Mouse (Mus musculus) lung, embryonic 14.5 days (tissue): ENCODE measurements around the gene Ppa2. TPM values are rescaled to one million over a fixed set of nuclear protein-coding genes. Genes with fewer than 3 reads are reported as not detected.

ENCODE experiments used
- ATAC-seq: fragments of 200-750 bp; cut with Nextera tagmentation; 2 replicates; pipeline ENCODE4 v1.8.0; 2017; ENCODE audit warnings: mild to moderate bottlenecking, moderate TSS enrichment, moderate library complexity; ENCODE audit not compliant: insufficient read depth
- DNase-seq: peaks from one replicate; pipeline ENCODE4 v3.0.0-alpha.2; 2015
- H3K27ac ChIP-seq: fragments of 300-500 bp; sonication (generic); 2 replicates; pipeline ENCODE4 v1.5.1; 2014; ENCODE audit warnings: low read depth, mild to moderate bottlenecking, moderate library complexity
- H3K27me3 ChIP-seq: fragments of 300-500 bp; sonication (generic); 2 replicates; pipeline ENCODE4 v1.6.1; 2014; ENCODE audit warnings: low read length, control low read depth; ENCODE audit not compliant: insufficient read depth
- H3K36me3 ChIP-seq: fragments of 300-500 bp; sonication (generic); 2 replicates; pipeline ENCODE4 v1.6.1; 2014; ENCODE audit warnings: control low read depth; ENCODE audit not compliant: insufficient read depth
- H3K4me1 ChIP-seq: fragments of 300-500 bp; sonication (generic); 2 replicates; pipeline ENCODE4 v1.6.1; 2014; ENCODE audit warnings: antibody characterized with exemption, control low read depth; ENCODE audit not compliant: insufficient read depth
- H3K4me2 ChIP-seq: fragments of 300-500 bp; sonication (generic); 2 replicates; pipeline ENCODE4 v1.6.1; 2014; ENCODE audit warnings: mild to moderate bottlenecking
- H3K4me3 ChIP-seq: fragments of 300-500 bp; sonication (generic); 2 replicates; pipeline ENCODE4 v1.5.1; 2014; ENCODE audit warnings: low read depth, low read length
- H3K9ac ChIP-seq: fragments of 300-500 bp; sonication (generic); 2 replicates; pipeline ENCODE4 v1.6.1; 2014
- H3K9me3 ChIP-seq: fragments of 300-500 bp; sonication (generic); 2 replicates; pipeline ENCODE4 v1.6.1; 2016; ENCODE audit warnings: low read depth, low read length, control low read depth
- CTCF ChIP-seq: IDR thresholded peaks from 2 replicates; pipeline ENCODE4 v1.5.1; 2016; ENCODE audit warnings: antibody characterized with exemption, low read depth
- WGBS: fragments of 180-500 bp; shearing (Covaris S2); extraction: QIAGEN DNeasy Blood & Tissue Kit; methylation state at CpG from one replicate; pipeline ENCODE4 v1.1.7; 2014; 5-methylcytosine and 5-hydroxymethylcytosine counted together
- polyA plus RNA-seq: library from polyadenylated mRNA; unstranded; fragments of >200 nt; fragmentation: Nextera tagmentation; extraction: Ambion mirVana; gene quantifications from 2 replicates; pipeline ENCODE4 v1.2.1, GENCODE M21; 2014

Ppa2 gene
- 109 TPM in 2 replicates for polyA plus RNA-seq

DNA sequence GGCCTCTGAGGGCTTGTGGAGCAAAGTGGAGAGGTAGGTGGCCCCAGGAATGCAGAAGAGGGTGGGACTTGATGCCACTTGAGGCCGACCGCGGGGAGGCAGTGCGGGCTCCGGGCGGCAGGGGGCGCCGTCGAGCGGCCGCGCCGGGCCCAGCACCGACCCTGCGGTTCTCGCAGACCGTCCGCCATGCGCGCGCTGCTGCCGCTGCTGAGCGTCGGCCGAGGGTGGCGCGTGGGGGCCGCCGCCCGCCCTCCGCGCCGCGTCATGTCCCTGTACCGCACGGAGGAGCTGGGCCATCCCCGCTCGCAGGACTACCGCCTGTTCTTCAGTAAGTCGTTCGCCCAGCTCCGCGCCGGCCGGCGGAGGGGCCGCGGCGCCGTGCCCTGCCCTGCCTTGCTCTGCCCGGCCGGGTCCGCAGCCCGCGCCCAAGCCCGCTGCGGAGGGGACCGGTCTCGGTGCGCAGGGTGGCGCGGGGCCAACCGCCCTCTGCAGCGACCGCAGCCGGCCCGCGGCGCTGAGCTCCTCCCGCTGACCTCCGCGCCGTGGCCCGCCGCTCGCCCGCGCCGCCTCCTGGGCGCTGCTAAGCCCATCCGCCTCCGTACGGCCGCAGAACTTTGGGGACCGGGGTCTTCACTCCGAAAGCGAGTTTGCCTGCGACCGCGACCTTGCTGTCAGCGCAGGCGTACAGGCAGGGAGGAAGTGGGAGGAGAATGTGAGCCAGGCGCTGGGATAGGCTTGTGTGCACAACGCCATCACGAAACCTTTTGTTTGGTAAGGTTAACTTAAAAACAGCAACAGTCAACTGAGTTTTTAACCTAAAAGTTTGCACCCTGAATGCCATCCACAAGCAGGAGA lies at the start of gene Ppa2:
Ppa2 (plus strand) TSS at position 157 of the 855 bp plus-strand sequence.
- no peaks in the 10 kb centered on the region for H3K36me3 ChIP-seq
- peak; percentile 54 for TF ChIP-seq CTCF
- H3K27me3 ChIP-seq = no peaks in the 10 kb centered on the region
- 0 out of 2 replicates have a peak, but pooled peaks cover 4% of the 10 kb centered on the region for H3K9me3 ChIP-seq
- H3K4me3 ChIP-seq = peak within 1 kb of the TSS; percentile 74
- peak within 1 kb of the TSS; percentile 92 for H3K9ac ChIP-seq
- ATAC-seq (peak; percentile 95), DNase-seq (peak; percentile 92)
- no peaks in the 10 kb centered on the region for H3K4me1 ChIP-seq
- under 1% methylated on average over 74 of the region's 95 CpGs for WGBS
- H3K27ac ChIP-seq = peak within 1 kb of the TSS; percentile 98
- peak within 1 kb of the TSS; percentile 72 for H3K4me2 ChIP-seq

DNA sequence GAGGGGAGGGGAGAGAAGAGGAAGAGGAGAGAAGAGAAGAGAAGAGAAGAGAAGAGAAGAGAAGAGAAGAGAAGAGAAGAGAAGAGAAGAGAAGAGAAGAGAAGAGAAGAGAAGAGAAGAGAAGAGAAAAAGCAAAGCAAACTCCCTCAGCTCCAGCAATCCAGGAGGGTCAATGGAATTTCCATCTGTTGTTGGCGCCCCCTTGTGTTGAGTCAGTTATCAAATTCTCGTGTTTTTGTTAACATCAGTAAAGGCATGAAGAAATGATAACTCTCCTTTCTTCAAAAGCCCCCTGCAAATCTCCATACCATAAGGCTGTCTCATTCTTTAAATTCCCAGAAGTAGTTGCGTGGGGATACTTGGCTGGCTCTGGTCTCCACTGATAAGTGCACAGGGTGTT lies 38.0 kb upstream of the Ppa2 start:
- ATAC-seq (no peak), DNase-seq (peak; percentile 91)
- no peaks in the 10 kb centered on the region for H3K27me3 ChIP-seq
- no peak overlapping the region for H3K4me2 ChIP-seq
- TF ChIP-seq CTCF = peak; percentile 71
- no peaks in the 10 kb centered on the region for H3K36me3 ChIP-seq
- no peak overlapping the region for H3K9ac ChIP-seq
- 14% methylated on average over 3 of the region's 3 CpGs for WGBS
- H3K4me1 ChIP-seq = no peaks in the 10 kb centered on the region
- H3K27ac ChIP-seq = no peak overlapping the region
- H3K4me3 ChIP-seq = no peak overlapping the region
- H3K9me3 ChIP-seq = no peaks in the 10 kb centered on the region

GRCm38 (mm10) chr3:133284587-133284986 lies 25.3 kb upstream of the Ppa2 start:
- Histone ChIP-seq H3K9ac (no peak overlapping the region), H3K4me2 (no peak overlapping the region), H3K9me3 (no peaks in the 10 kb centered on the region), H3K4me3 (no peak overlapping the region), H3K4me1 (no peaks in the 10 kb centered on the region), H3K27ac (no peak overlapping the region), H3K27me3 (no peaks in the 10 kb centered on the region), H3K36me3 (no peaks in the 10 kb centered on the region)
- no peak for TF ChIP-seq CTCF
- WGBS = 53% methylated on average over 5 of the region's 5 CpGs
- DNase-seq = no peak
- no peak for ATAC-seq

GRCm38 (mm10) chr3:133288795-133289194 lies 21.1 kb upstream of the Ppa2 start:
- H3K4me3 ChIP-seq = no peak overlapping the region
- H3K27ac ChIP-seq = no peak overlapping the region
- 78% methylated on average over 2 of the region's 2 CpGs for WGBS
- H3K9ac ChIP-seq = no peak overlapping the region
- no peaks in the 10 kb centered on the region for H3K9me3 ChIP-seq
- DNase-seq (no peak), ATAC-seq (no peak)
- H3K4me1 ChIP-seq = no peaks in the 10 kb centered on the region
- no peak for TF ChIP-seq CTCF
- H3K27me3 ChIP-seq = no peaks in the 10 kb centered on the region
- no peaks in the 10 kb centered on the region for H3K36me3 ChIP-seq
- H3K4me2 ChIP-seq = no peak overlapping the region

- H3K9me3 ChIP-seq = peaks cover 4% of the 10 kb centered on the region; the same call in 1 of the 2 replicates
- no peak overlapping the region for H3K4me2 ChIP-seq
- DNase-seq (no peak), ATAC-seq (no peak)
- H3K27me3 ChIP-seq = no peaks in the 10 kb centered on the region
- H3K4me3 ChIP-seq = no peak overlapping the region
- H3K27ac ChIP-seq = no peak overlapping the region
- no peaks in the 10 kb centered on the region for H3K36me3 ChIP-seq
- no peaks in the 10 kb centered on the region for H3K4me1 ChIP-seq
- no peak for TF ChIP-seq CTCF
- 78% methylated on average over 3 of the region's 3 CpGs for WGBS
- H3K9ac ChIP-seq = no peak overlapping the region
These were observed 5.6 kb upstream of the Ppa2 start for GRCm38 (mm10) chr3:133304328-133304727.

- Histone ChIP-seq H3K36me3 (no peaks in the 10 kb centered on the region), H3K4me2 (no peak overlapping the region), H3K4me1 (no peaks in the 10 kb centered on the region), H3K4me3 (no peak overlapping the region), H3K27me3 (no peaks in the 10 kb centered on the region), H3K27ac (no peak overlapping the region), H3K9ac (no peak overlapping the region), H3K9me3 (0 out of 2 replicates have a peak, but pooled peaks cover 4% of the 10 kb centered on the region)
- TF ChIP-seq CTCF = no peak
- ATAC-seq = no peak
- DNase-seq = no peak
- 93% methylated on average over 3 of the region's 3 CpGs for WGBS
These were observed 1.5 kb upstream of the Ppa2 start for GRCm38 (mm10) chr3:133308361-133308760.

DNA sequence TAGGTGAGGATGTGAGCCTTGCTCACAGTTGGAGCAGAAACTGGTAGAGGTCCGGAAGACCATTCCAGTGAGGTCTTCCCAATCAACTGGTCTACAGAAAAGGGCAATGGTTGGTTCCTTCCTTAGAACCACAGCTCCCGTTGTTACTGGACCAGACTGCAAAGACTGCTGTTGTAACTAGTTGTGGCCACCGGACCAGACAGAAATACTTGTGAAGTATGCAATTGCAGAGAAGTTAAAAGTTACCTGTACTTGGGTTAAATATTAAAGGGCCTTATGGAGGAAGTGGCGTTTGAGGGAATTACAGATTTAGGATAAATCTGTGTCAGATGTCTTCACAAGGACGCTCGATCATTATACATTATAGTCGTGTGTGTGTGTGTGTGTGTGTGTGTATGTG lies 551 bp upstream of the Ppa2 start:
- Histone ChIP-seq H3K9ac (no peak overlapping the region), H3K27me3 (no peaks in the 10 kb centered on the region), H3K4me2 (peak overlapping the region; percentile 72), H3K27ac (no peak overlapping the region; the same call in 1 of the 2 replicates), H3K4me1 (no peaks in the 10 kb centered on the region), H3K36me3 (no peaks in the 10 kb centered on the region), H3K9me3 (0 out of 2 replicates have a peak, but pooled peaks cover 4% of the 10 kb centered on the region), H3K4me3 (no peak overlapping the region)
- ATAC-seq (no peak), DNase-seq (no peak)
- TF ChIP-seq CTCF = no peak
- WGBS = 86% methylated on average over 7 of the region's 7 CpGs
